Mouse (Mus musculus) ES-Bruce4 (cell line): ENCODE measurements around the gene Ryr3.

Source experiments
- CTCF ChIP-seq: IDR thresholded peaks from one replicate; pipeline ENCODE4 v1.8.1; 2011; ENCODE audit warnings: low read depth, low read length
- EP300 ChIP-seq: IDR thresholded peaks from 2 replicates; pipeline ENCODE4 v1.6.1; 2011; ENCODE audit warnings: low read depth, low read length; ENCODE audit not compliant: insufficient read depth
- POLR2A ChIP-seq: IDR thresholded peaks from one replicate; pipeline ENCODE4 v1.8.1; 2011; ENCODE audit warnings: low read length; ENCODE audit not compliant: insufficient read depth

DNA sequence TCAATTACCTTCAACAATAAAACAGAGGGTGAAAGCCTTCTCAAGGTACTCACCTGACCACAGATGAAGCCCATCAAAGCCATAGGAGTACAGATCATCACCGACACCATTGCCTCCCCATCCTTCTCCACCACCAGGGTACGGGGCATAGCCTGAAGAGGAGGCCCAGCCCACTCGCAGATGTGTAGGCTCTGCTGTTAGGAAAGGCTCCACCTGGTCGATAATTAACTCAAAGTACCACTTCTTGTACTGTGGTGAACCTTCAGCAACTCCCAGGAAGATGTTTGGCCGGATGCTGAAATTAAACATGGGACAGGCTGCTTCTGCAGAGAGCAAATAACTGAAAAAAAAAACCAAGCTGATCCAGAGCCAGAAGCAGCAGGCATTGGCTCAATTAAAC, 316.1 kb downstream of the Ryr3 start:
- TF ChIP-seq CTCF (no peak), POLR2A (no peak), EP300 (no peak)
